Mouse (Mus musculus) layer of hippocampus, postnatal 36 days (tissue): ENCODE results near the gene Arl5b. TPM values are rescaled to one million over a fixed set of nuclear protein-coding genes. Genes with fewer than 3 reads are reported as not detected.

Source experiments
- DNase-seq, 2 experiments: peaks; one replicate each; pipeline ENCODE4 v3.0.0; 2022
- total RNA-seq, 2 experiments: library from RNA; stranded (reverse); gene quantifications; 2 replicates each; pipeline ENCODE4 v1.2.3; 2021

The Arl5b gene
- total RNA-seq, 2 experiments from 2014 or later = 30.7 to 35.7 TPM

- no peak for DNase-seq
Measured at GRCm38 (mm10) chr2:15112741-15113140, 63.5 kb downstream of the Arl5b start.

GRCm38 (mm10) chr2:15121217-15121680, 72.1 kb downstream of the Arl5b start:
- no peak for DNase-seq

Other genes starting within 250 kb of the Arl5b start
- 1 to 10 TPM; 8.1 to 9.2 TPM for gene Nsun6, start 5.7 kb downstream of the Arl5b start, total RNA-seq